Mouse (Mus musculus): ENCODE measurements around the gene Nsf.

The Nsf gene

DNA sequence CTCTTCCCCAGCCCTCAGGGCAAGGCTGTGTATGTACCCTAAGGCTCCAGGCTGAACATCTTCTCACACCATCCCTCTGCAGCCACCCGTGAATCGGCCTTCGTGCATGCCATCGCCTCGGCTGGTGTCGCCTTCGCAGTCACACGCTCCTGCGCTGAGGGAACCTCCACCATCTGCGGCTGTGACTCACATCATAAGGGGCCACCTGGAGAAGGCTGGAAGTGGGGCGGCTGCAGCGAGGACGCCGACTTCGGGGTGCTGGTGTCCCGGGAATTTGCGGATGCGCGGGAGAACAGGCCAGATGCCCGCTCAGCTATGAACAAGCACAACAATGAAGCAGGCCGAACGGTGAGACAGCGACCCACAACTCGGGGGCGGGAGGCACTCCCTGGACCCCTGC is 142.6 kb downstream of the Nsf start:
- in situ Hi-C loops (cut with MboI; ENCODE audit: low pct_unique_long_range_greater_than_20kb in 1 of 2, low sequenced_read_pairs in 2 of 2, unreplicated experiment in 1 of 2), result no loop called here

DNA sequence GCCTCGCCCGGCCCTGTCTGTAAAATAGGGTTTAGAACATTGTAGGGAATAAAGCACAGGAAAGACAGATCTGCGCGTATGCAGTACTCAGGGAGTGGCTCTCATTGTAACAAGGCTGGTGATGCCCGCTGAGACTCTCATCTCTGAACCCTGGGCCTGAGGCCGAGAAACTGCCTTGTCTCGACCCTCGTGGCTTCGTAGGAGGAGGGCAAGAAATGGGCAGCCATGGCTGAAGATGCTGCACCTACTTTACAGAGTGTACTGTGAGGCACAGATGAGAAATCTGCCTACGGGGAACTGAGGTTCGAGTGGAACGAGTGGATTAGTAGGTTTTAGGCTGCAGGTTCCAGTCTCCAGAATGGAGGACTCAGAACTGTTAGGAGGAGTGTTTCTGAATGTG is 143.2 kb downstream of the Nsf start:
- in situ Hi-C loops (cut with MboI; ENCODE audit: low pct_unique_long_range_greater_than_20kb in 1 of 2, low sequenced_read_pairs in 2 of 2, unreplicated experiment in 1 of 2), result no loop called here

DNA sequence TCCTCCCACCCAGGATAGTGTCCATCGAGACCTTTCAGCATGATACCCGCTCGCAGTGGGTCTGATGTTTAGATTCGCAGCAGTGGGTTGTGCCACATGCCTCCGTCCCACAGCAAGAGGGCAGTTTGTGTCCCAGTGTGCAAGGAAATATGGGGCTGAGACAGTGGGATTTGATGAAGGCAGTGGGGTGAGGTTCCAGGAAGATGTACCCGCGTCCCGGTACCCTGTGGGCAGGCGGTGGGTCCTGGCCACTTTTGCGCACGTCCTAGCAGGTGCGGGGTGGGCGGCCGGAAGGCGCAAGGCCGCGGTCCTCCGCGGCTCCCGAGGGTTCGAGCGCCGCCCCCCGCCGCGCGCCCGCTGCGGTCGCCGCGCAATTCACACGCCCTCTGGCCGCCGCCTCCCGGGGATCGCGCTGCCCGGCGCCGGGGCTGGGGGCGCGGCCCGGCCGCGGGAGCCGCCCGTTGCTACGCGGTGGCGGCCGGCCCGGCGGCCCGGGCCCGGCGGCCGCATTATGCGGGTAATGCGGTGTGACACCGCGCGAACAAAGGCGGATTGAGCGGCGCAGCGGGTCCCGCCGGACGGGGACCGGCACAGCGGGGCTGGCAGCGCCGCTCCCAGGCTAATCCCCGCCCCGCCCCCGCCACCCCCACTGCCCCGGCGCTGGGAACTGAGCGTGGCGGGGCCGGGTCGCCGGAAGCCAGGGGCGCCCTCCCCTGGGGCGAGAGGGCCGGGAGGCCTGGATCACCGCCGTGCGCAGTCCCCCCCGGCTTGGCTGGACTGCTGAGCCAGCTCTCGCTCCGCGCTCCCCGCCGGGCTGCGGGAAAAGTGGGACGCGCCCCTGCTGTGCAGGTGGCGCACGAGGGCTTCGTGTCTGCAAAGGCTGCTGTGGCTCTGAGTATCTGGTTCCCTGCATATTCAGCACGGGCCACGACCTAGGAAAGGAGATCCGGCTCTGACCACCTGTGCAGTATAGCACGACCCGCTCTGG is 144.0 kb downstream of the Nsf start:
- in situ Hi-C loops (cut with MboI; ENCODE audit: low pct_unique_long_range_greater_than_20kb in 1 of 2, low sequenced_read_pairs in 2 of 2, unreplicated experiment in 1 of 2), result no loop called here

DNA sequence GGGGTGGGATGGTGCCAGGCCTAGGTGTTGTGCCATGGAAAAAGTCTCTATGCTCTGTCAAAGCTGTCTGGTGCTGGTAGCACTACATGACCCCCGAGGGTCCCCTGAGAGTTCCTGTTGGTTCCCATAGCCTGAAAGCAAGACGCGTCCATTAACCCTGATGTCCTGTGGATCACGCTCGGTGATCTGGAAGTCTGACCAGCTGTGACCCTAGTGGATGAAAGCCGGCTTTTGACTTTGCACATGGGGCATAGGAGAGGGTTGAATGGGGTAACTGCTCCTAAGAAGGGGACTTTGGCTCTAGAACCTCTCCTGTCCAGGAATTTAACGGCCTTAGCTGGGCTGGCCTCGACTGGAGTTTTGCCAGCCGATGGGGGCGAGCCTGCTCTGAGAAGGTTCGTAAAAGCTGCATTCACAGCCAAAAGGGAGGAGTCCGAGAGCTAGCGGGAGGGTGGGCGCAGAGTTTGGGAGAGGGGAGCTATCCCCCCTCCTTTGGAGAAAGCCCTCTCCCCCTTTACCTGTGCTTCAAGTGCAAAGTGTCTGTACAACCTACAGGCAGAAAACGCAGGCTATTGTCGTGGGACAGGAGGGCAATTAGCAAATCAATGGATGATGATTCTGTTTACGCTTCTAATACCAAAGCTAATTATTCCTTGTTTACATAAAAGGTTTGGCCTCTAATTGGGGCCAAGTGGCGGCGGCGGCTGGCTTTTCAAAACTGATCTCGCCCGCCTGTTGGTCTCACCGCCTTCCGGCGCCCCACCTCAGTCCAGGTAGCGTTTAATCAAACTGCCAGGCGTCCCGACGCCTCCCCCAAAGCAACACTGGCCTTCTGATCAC is 144.9 kb downstream of the Nsf start:
- in situ Hi-C loops (cut with MboI; ENCODE audit: low pct_unique_long_range_greater_than_20kb in 1 of 2, low sequenced_read_pairs in 2 of 2, unreplicated experiment in 1 of 2), result no loop called here

DNA sequence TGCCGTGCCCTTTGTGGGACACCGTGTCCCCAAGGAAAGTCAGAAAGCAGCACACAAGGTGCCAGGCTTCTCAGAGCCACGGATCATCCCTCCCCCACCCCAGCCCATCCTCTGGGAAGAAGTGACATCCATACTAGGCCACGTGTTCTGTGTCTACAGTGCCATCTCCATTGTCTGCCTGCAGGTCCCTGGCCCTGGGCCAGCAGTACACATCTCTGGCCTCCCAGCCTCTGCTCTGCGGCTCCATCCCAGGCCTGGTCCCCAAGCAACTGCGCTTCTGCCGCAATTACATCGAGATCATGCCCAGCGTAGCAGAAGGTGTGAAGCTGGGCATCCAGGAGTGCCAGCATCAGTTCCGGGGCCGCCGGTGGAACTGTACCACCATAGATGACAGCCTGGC is 145.9 kb downstream of the Nsf start:
- in situ Hi-C loops (cut with MboI; ENCODE audit: low pct_unique_long_range_greater_than_20kb in 1 of 2, low sequenced_read_pairs in 2 of 2, unreplicated experiment in 1 of 2), result no loop called here

DNA sequence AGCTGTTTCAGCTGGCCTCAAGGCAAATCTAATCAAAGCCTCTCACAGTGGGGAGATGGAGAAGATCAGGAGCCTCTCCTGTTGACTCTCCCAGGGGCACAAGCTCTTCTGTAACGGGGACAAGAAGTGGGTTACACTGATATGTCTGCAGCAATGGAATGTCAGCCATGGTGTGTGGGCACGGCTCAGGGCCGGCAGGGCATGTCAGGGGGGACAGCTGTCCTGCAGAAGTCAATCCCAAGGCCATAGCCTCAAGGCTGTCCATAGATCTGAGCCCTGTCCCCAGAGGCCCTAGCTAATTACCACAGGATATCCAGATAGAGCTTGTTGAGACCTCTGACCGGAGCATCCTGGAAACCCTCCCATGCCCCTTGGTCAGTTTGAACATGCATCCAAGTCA is 149.1 kb downstream of the Nsf start:
- in situ Hi-C loops (cut with MboI; ENCODE audit: low pct_unique_long_range_greater_than_20kb in 1 of 2, low sequenced_read_pairs in 2 of 2, unreplicated experiment in 1 of 2), result no loop called here

DNA sequence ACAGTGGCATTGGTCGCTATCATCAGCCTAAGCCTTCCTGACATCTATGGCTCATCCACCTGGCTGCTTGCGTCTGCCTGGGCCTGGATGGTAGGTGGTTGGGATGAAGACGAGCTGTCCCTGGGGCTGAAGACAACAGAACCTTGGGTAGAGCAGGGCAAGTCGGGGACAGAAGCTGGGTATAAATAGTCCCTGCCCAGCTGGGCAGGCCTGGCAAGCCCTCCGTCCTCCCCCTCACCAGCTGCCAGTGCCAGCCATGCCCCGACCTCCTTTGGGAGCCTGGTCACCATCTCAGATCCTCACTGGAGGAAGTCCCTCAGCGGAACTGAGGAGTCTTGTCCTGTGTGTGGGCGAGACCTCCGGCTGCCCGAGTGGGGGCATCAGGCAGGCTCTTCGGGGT is 149.7 kb downstream of the Nsf start:
- in situ Hi-C loops (cut with MboI; ENCODE audit: low pct_unique_long_range_greater_than_20kb in 1 of 2, low sequenced_read_pairs in 2 of 2, unreplicated experiment in 1 of 2), result no loop called here

DNA sequence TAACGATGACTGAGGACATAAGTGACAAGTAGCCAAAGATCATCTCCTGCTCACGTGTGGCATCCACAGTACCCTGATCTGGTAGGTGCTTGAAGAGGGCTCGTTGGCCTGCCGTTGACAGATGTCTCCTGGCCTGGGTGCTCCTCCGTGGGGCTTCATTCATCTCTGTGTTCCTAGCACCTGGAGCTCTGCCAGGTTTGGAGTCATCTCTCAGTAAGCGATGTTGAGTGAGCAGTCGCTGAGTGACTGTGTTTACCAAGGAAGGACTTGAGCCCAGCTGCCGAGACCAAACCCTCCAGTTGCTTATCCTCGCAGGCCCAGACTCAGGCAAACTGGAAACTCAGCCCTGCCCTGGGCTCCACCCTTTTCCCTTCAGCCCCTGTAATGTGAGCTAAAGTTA is 152.7 kb downstream of the Nsf start:
- in situ Hi-C loops (cut with MboI; ENCODE audit: low pct_unique_long_range_greater_than_20kb in 1 of 2, low sequenced_read_pairs in 2 of 2, unreplicated experiment in 1 of 2), result no loop called here

DNA sequence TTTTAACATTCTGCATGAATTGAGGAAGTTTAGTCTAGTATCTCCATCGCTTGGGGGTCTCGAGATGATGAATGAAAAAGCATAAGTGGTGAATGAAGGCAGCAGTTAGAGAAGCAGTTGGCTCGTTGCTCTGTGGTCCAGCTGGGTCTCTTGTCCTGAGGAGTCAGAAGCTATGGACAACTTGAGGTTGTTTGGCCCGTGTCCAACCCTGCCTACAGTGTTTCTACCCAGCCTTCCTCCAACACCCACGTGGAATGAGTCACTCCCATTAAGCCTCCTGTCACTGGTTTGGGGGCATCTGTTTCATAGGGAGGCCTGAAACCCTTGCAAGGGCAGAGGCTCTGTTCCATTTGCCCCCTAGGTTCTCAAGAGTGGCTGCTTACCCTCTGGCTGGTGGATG is 163.9 kb downstream of the Nsf start:
- in situ Hi-C loops (cut with MboI; ENCODE audit: low pct_unique_long_range_greater_than_20kb in 1 of 2, low sequenced_read_pairs in 2 of 2, unreplicated experiment in 1 of 2), result no loop called here

DNA sequence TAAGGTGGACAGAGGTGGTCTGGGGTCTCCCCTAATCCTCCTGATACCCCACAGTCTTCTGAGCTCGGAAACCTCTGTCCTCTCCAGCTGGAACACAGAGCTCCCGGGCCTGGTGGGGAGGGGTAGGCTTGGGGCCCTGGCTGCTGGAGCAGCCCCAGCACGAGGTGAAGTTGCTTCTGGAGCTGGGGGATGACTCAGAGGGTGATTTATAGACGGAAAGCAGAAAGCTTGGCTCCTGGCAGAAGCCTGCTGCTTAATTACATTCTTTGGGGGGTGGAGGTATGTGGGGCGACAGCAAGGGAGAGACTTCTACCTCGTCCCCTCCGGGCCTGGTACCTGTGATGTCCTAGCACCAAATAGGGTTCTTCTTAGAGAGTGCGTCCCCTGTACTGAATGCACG is 173.7 kb downstream of the Nsf start:
- in situ Hi-C loops (cut with MboI; ENCODE audit: low pct_unique_long_range_greater_than_20kb in 1 of 2, low sequenced_read_pairs in 2 of 2, unreplicated experiment in 1 of 2), result no loop called here

DNA sequence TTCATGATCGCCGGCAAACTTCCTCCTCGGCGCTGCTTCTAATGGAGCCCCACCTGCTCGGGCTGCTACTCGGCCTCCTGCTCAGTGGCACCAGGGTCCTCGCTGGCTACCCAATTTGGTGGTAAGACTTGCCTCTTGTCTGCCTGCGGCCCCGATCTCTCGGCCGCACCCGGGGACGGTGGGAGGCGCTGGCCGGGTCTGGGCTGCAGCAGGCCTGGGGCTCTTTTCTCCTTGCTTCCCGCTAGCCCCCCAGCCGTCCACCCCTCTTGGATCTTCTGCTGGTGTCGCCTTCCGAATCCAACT is 179.7 kb downstream of the Nsf start:
- in situ Hi-C loops (cut with MboI; ENCODE audit: low pct_unique_long_range_greater_than_20kb in 1 of 2, low sequenced_read_pairs in 2 of 2, unreplicated experiment in 1 of 2), result no loop called here

DNA sequence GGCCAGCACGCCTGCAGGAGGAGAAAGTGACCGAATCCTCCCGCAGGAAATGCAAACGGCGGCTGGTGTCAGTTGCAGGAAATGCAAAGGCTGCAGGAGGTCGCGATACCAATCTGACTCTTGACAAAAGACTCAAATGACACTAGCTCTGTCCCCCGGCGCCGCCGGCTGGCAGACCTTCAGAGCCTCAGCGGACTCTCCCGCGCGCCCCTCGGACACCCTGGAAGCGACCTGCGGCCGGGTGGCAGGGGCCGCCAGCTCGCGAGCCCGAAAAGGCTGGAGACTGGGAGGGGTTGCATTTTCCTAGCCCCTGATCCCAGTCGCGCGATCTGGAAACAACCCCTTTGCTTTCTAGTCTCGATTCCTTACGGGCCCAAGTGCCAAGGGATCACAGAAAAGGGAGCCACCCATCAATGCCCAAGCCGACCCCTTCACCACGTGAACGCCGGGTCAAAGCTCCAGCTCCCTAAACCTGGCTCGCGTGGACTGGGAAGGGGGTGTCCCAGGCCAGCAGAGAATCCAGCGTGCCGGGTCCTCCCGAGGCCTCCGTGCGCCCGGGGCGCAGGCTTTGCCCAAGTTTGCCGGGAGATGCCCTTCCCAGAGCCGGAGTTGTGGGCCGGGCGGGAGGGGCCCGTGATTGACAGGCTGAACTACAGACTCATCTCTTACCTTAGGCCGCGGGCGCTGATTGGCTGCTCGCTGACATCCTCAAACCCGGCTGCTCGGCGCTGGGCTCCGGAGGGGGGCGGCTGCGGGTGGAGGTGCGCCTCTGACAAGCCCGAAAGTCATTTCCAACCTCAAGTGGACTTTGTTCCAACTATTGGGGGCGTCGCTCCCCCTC is 180.2 kb downstream of the Nsf start, which contains the start of gene Wnt3:
Wnt3 (plus strand) TSS at position 764 of the 841 bp plus-strand sequence.
- in situ Hi-C loops (cut with MboI; ENCODE audit: low pct_unique_long_range_greater_than_20kb in 1 of 2, low sequenced_read_pairs in 2 of 2, unreplicated experiment in 1 of 2), result no loop called here

DNA sequence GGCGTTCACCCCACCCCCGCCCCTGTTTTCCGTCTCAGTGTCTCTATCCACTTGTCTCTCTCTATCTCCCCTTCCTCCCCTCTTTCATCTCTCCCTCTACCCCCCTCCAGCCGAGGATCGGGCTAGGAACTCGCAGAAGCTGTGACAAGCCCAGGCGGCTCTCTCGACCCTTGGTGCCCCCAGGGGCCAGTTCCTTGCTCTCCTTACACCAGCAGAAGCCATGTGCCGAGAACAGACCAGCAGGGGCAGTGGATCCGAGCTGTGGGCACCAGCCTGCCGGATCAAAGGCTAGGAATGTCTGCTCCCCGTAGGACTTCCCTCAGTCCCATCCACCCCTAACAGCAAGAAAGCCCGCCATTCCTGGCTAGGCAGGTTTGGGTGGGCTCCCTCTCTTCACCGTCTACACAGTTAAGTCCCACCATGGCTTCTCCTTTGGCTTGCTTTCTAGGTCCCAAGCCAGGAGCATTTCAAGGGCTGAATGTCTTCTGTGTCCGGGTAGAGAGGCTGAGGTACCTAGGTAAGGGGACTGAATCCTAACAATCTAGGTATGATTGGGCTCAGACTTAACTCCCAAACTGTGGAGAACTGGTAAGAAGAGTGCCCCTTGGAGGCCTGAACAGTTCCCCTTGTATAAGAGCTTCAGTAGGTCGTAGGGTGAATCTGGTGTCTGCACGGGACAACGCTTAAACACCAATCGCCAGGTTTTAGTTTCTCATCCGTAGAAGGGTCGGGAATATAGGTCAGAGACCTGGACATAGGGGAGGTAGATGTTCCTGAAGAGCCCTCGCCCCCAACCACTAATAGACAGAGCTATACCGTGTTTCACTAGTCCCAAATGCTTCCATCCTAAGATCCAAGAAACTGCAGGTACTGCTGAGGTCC is 181.1 kb downstream of the Nsf start:
- in situ Hi-C loops (cut with MboI; ENCODE audit: low pct_unique_long_range_greater_than_20kb in 1 of 2, low sequenced_read_pairs in 2 of 2, unreplicated experiment in 1 of 2), result no loop called here
